Mouse (Mus musculus): Measurements from ENCODE around the gene Cyp26b1.

- TF ChIP-seq EP300 (optimal IDR thresholded peaks at IDR 0.05): no peak
- TF ChIP-seq CTCF (IDR thresholded peaks at IDR 0.05; ENCODE audit: low read depth): no peak
These were observed 37.9 kb upstream of the Cyp26b1 start for GRCm38 (mm10) chr6:84631588-84631987.
